Mouse (Mus musculus): Measurements from ENCODE around the gene Defb29. TPM values are rescaled to one million over a fixed set of nuclear protein-coding genes. Genes with fewer than 3 reads are reported as not detected.

Defb29 gene
- polyA plus RNA-seq, 1 experiment from 2014 or later: not detected

- DNase-seq: no peak
- WGBS: 89% methylated on average over 9 of the region's 9 CpGs
- Histone ChIP-seq H3K4me1 (ENCODE audit: control insufficient read depth, insufficient read depth, low read length) (no peaks in the 10 kb centered on the region), H3K4me3 (replicated peaks; ENCODE audit: low read depth, low read length) (no peak overlapping the region), H3K4me2 (ENCODE audit: low read length) (no peak overlapping the region), H3K36me3 (ENCODE audit: control insufficient read depth, insufficient read depth, low read length) (no peaks in the 10 kb centered on the region), H3K9ac (replicated peaks; ENCODE audit: low read length) (no peak overlapping the region), H3K27ac (replicated peaks; ENCODE audit: low read depth, low read length) (no peak overlapping the region), H3K9me3 (ENCODE audit: control insufficient read depth, low read length) (no peaks in the 10 kb centered on the region), H3K27me3 (ENCODE audit: control insufficient read depth, insufficient read depth, low read length) (no peaks in the 10 kb centered on the region)
- ATAC-seq (ENCODE audit: low FRiP score, low TSS enrichment): no peak
These were observed 2.1 kb upstream of the Defb29 start for GRCm38 (mm10) chr2:152541979-152542378.

- no peak within 1 kb of the TSS for H3K27ac ChIP-seq (replicated peaks; ENCODE audit: low read depth, low read length)
- no peaks in the 10 kb centered on the region for H3K4me1 ChIP-seq (ENCODE audit: control insufficient read depth, insufficient read depth, low read length)
- H3K9me3 ChIP-seq (ENCODE audit: control insufficient read depth, low read length): no peaks in the 10 kb centered on the region
- H3K27me3 ChIP-seq (ENCODE audit: control insufficient read depth, insufficient read depth, low read length): no peaks in the 10 kb centered on the region
- 78% methylated on average over 4 of the region's 4 CpGs for WGBS
- H3K4me3 ChIP-seq (replicated peaks; ENCODE audit: low read depth, low read length): no peak within 1 kb of the TSS
- no peak within 1 kb of the TSS for H3K4me2 ChIP-seq (ENCODE audit: low read length)
- no peak for ATAC-seq (ENCODE audit: low FRiP score, low TSS enrichment)
- no peak for DNase-seq
- H3K36me3 ChIP-seq (ENCODE audit: control insufficient read depth, insufficient read depth, low read length): no peaks in the 10 kb centered on the region
- H3K9ac ChIP-seq (replicated peaks; ENCODE audit: low read length): no peak within 1 kb of the TSS
These were observed 21.9 kb downstream of the Defb29 start, which contains the start of gene Defb28 for GRCm38 (mm10) chr2:152517981-152518380. TSS of gene Defb28 (plus strand) at chr2:152518255.

GRCm38 (mm10) chr2:152516084-152516483 is 23.8 kb downstream of the Defb29 start:
- 89% methylated on average over 4 of the region's 4 CpGs for WGBS

GRCm38 (mm10) chr2:152511592-152511991 is 28.3 kb downstream of the Defb29 start, which contains the start of gene Defb26:
TSS of gene Defb26 (minus strand) at chr2:152511692.
- Histone ChIP-seq H3K4me1 (ENCODE audit: control insufficient read depth, insufficient read depth, low read length) (no peaks in the 10 kb centered on the region), H3K4me3 (replicated peaks; ENCODE audit: low read depth, low read length) (no peak within 1 kb of the TSS), H3K27ac (replicated peaks; ENCODE audit: low read depth, low read length) (no peak within 1 kb of the TSS), H3K4me2 (ENCODE audit: low read length) (no peak within 1 kb of the TSS), H3K9me3 (ENCODE audit: control insufficient read depth, low read length) (no peaks in the 10 kb centered on the region), H3K36me3 (ENCODE audit: control insufficient read depth, insufficient read depth, low read length) (no peaks in the 10 kb centered on the region), H3K9ac (replicated peaks; ENCODE audit: low read length) (no peak within 1 kb of the TSS), H3K27me3 (ENCODE audit: control insufficient read depth, insufficient read depth, low read length) (no peaks in the 10 kb centered on the region)
- DNase-seq (no peak), ATAC-seq (ENCODE audit: low FRiP score, low TSS enrichment) (no peak)
- WGBS: 60% methylated on average over 1 of the region's 1 CpGs

More at GRCm38 (mm10) chr2:152516084-152516483, 23.8 kb downstream of the Defb29 start:
- Histone ChIP-seq H3K27ac (replicated peaks; ENCODE audit: low read depth, low read length) (no peak overlapping the region), H3K36me3 (ENCODE audit: control insufficient read depth, insufficient read depth, low read length) (no peaks in the 10 kb centered on the region), H3K4me3 (replicated peaks; ENCODE audit: low read depth, low read length) (no peak overlapping the region), H3K9me3 (ENCODE audit: control insufficient read depth, low read length) (no peaks in the 10 kb centered on the region), H3K27me3 (ENCODE audit: control insufficient read depth, insufficient read depth, low read length) (no peaks in the 10 kb centered on the region), H3K9ac (replicated peaks; ENCODE audit: low read length) (no peak overlapping the region), H3K4me2 (ENCODE audit: low read length) (no peak overlapping the region), H3K4me1 (ENCODE audit: control insufficient read depth, insufficient read depth, low read length) (no peaks in the 10 kb centered on the region)
- ATAC-seq (ENCODE audit: low FRiP score, low TSS enrichment) (no peak), DNase-seq (no peak)

- Histone ChIP-seq H3K9me3 (ENCODE audit: control insufficient read depth, low read length) (no peaks in the 10 kb centered on the region), H3K4me2 (ENCODE audit: low read length) (no peak overlapping the region), H3K27ac (replicated peaks; ENCODE audit: low read depth, low read length) (no peak overlapping the region), H3K36me3 (ENCODE audit: control insufficient read depth, insufficient read depth, low read length) (no peaks in the 10 kb centered on the region), H3K4me1 (ENCODE audit: control insufficient read depth, insufficient read depth, low read length) (no peaks in the 10 kb centered on the region), H3K27me3 (ENCODE audit: control insufficient read depth, insufficient read depth, low read length) (no peaks in the 10 kb centered on the region), H3K9ac (replicated peaks; ENCODE audit: low read length) (no peak overlapping the region), H3K4me3 (replicated peaks; ENCODE audit: low read depth, low read length) (no peak overlapping the region)
- DNase-seq (no peak), ATAC-seq (ENCODE audit: low FRiP score, low TSS enrichment) (no peak)
- 76% methylated on average over 2 of the region's 2 CpGs for WGBS
These were observed 35.9 kb downstream of the Defb29 start for GRCm38 (mm10) chr2:152503950-152504349.

- H3K4me3 ChIP-seq (replicated peaks; ENCODE audit: low read depth, low read length): no peak overlapping the region
- no peak overlapping the region for H3K4me2 ChIP-seq (ENCODE audit: low read length)
- no peaks in the 10 kb centered on the region for H3K4me1 ChIP-seq (ENCODE audit: control insufficient read depth, insufficient read depth, low read length)
- 80% methylated on average over 6 of the region's 6 CpGs for WGBS
- H3K9me3 ChIP-seq (ENCODE audit: control insufficient read depth, low read length): no peaks in the 10 kb centered on the region
- H3K9ac ChIP-seq (replicated peaks; ENCODE audit: low read length): no peak overlapping the region
- H3K27ac ChIP-seq (replicated peaks; ENCODE audit: low read depth, low read length): no peak overlapping the region
- H3K27me3 ChIP-seq (ENCODE audit: control insufficient read depth, insufficient read depth, low read length): no peaks in the 10 kb centered on the region
- H3K36me3 ChIP-seq (ENCODE audit: control insufficient read depth, insufficient read depth, low read length): no peaks in the 10 kb centered on the region
- ATAC-seq (ENCODE audit: low FRiP score, low TSS enrichment) (no peak), DNase-seq (no peak)
These were observed 39.1 kb downstream of the Defb29 start for GRCm38 (mm10) chr2:152500863-152501229.

- no peak for DNase-seq
- Histone ChIP-seq H3K9me3 (ENCODE audit: control insufficient read depth, low read length) (no peaks in the 10 kb centered on the region), H3K4me2 (ENCODE audit: low read length) (no peak overlapping the region), H3K27ac (replicated peaks; ENCODE audit: low read depth, low read length) (no peak overlapping the region), H3K9ac (replicated peaks; ENCODE audit: low read length) (no peak overlapping the region), H3K27me3 (ENCODE audit: control insufficient read depth, insufficient read depth, low read length) (no peaks in the 10 kb centered on the region), H3K4me1 (ENCODE audit: control insufficient read depth, insufficient read depth, low read length) (no peaks in the 10 kb centered on the region), H3K4me3 (replicated peaks; ENCODE audit: low read depth, low read length) (no peak overlapping the region), H3K36me3 (ENCODE audit: control insufficient read depth, insufficient read depth, low read length) (no peaks in the 10 kb centered on the region)
- ATAC-seq (ENCODE audit: low FRiP score, low TSS enrichment): no peak
- 83% methylated on average over 7 of the region's 7 CpGs for WGBS
These were observed 39.6 kb downstream of the Defb29 start for GRCm38 (mm10) chr2:152500204-152500862.

- no peak for DNase-seq
- ATAC-seq (ENCODE audit: low FRiP score, low TSS enrichment): no peak
These were observed 41.9 kb downstream of the Defb29 start for GRCm38 (mm10) chr2:152498020-152498419.

GRCm38 (mm10) chr2:152493151-152493550 is 46.7 kb downstream of the Defb29 start:
- WGBS: 80% methylated on average over 6 of the region's 6 CpGs
- no peaks in the 10 kb centered on the region for H3K36me3 ChIP-seq (ENCODE audit: control insufficient read depth, insufficient read depth, low read length)
- no peak for ATAC-seq (ENCODE audit: low FRiP score, low TSS enrichment)

More at GRCm38 (mm10) chr2:152498020-152498419, 41.9 kb downstream of the Defb29 start:
- Histone ChIP-seq H3K4me2 (ENCODE audit: low read length) (no peak overlapping the region), H3K9ac (replicated peaks; ENCODE audit: low read length) (no peak overlapping the region), H3K4me3 (replicated peaks; ENCODE audit: low read depth, low read length) (no peak overlapping the region), H3K27ac (replicated peaks; ENCODE audit: low read depth, low read length) (no peak overlapping the region), H3K9me3 (ENCODE audit: control insufficient read depth, low read length) (no peaks in the 10 kb centered on the region), H3K4me1 (ENCODE audit: control insufficient read depth, insufficient read depth, low read length) (no peaks in the 10 kb centered on the region), H3K27me3 (ENCODE audit: control insufficient read depth, insufficient read depth, low read length) (no peaks in the 10 kb centered on the region), H3K36me3 (ENCODE audit: control insufficient read depth, insufficient read depth, low read length) (no peaks in the 10 kb centered on the region)
- WGBS: 77% methylated on average over 6 of the region's 6 CpGs

More at GRCm38 (mm10) chr2:152493151-152493550, 46.7 kb downstream of the Defb29 start:
- no peak overlapping the region for H3K4me2 ChIP-seq (ENCODE audit: low read length)
- no peak for DNase-seq
- no peak overlapping the region for H3K27ac ChIP-seq (replicated peaks; ENCODE audit: low read depth, low read length)
- no peaks in the 10 kb centered on the region for H3K9me3 ChIP-seq (ENCODE audit: control insufficient read depth, low read length)
- H3K4me3 ChIP-seq (replicated peaks; ENCODE audit: low read depth, low read length): no peak overlapping the region
- H3K4me1 ChIP-seq (ENCODE audit: control insufficient read depth, insufficient read depth, low read length): no peaks in the 10 kb centered on the region
- no peaks in the 10 kb centered on the region for H3K27me3 ChIP-seq (ENCODE audit: control insufficient read depth, insufficient read depth, low read length)
- H3K9ac ChIP-seq (replicated peaks; ENCODE audit: low read length): no peak overlapping the region

Data from midbrain, embryonic 14.5 days (tissue).